8 mouse cellular contexts compared by ENCODE assay signal in genomic region chr1:91180174-91180565, GRCm38 (mm10). TPM values are rescaled to one million over a fixed set of nuclear protein-coding genes. Genes with fewer than 3 reads are reported as not detected.
DNase-seq lines count a peak whose midpoint lies in the region; ATAC-seq and TF ChIP-seq lines count a peak whose summit lies in the region.

No protein-coding gene starts in this region.

- no peak for TF ChIP-seq CTCF in E14TG2a.4 (conservative IDR thresholded peaks at IDR 0.05; ENCODE audit: low read length)
- no peak for TF ChIP-seq CTCF in liver, embryonic 14.5 days (IDR thresholded peaks at IDR 0.05; ENCODE audit: low read depth)

- no peaks in the 10 kb centered on the region for H3K36me3 ChIP-seq in E14TG2a.4 (ENCODE audit: insufficient read depth, low read length)
- H3K36me3 ChIP-seq in forebrain, embryonic 16.5 days (ENCODE audit: control insufficient read depth, insufficient read depth): no peaks in the 10 kb centered on the region
- H3K36me3 ChIP-seq in liver, embryonic 14.5 days (replicated peaks; ENCODE audit: control insufficient read depth, insufficient read depth, low read depth): no peaks in the 10 kb centered on the region

- peak; percentile 8; the same call in 1 of the 2 replicates for ATAC-seq in forebrain, embryonic 16.5 days
- no peak for ATAC-seq in liver, embryonic 14.5 days (ENCODE audit: insufficient read depth)

- intact Hi-C loops in heart, postnatal 25 days (cut with DNase I): loop anchor here (2.0 kb wide), 1 partner anchor 29 kb away; no protein-coding TSS in a partner anchor

- H3K27ac ChIP-seq in forebrain, embryonic 16.5 days (ENCODE audit: low read length): no peak overlapping the region
- H3K27ac ChIP-seq in liver, embryonic 14.5 days: no peak overlapping the region

- peak overlapping the region; percentile 74 for H3K4me3 ChIP-seq in E14TG2a.4 (replicated peaks; ENCODE audit: low read length)
- peak overlapping the region; percentile 41 for H3K4me3 ChIP-seq in forebrain, embryonic 16.5 days (replicated peaks; ENCODE audit: low read length)
- H3K4me3 ChIP-seq in liver, embryonic 14.5 days (ENCODE audit: insufficient read depth in 1 of 2, low read depth in 2 of 2, low read length in 2 of 2): peak overlapping the region; percentile 26 to 30; a peak in 3 of 4 replicates

- peaks cover 10% of the 10 kb centered on the region for H3K4me1 ChIP-seq in E14TG2a.4 (replicated peaks; ENCODE audit: low read depth, low read length)
- peaks cover 10% of the 10 kb centered on the region for H3K4me1 ChIP-seq in forebrain, embryonic 16.5 days (replicated peaks; ENCODE audit: control insufficient read depth, insufficient read depth, low read length)
- H3K4me1 ChIP-seq in liver, embryonic 14.5 days (replicated peaks; ENCODE audit: control insufficient read depth in 2 of 2, insufficient read depth in 2 of 2, low read length in 1 of 2): peaks cover 0 to 3% of the 10 kb centered on the region in 2 experiments; a peak in 1 of 4 replicates

- H3K9me3 ChIP-seq in E14TG2a.4 (ENCODE audit: low read length): no peaks in the 10 kb centered on the region
- no peaks in the 10 kb centered on the region for H3K9me3 ChIP-seq in forebrain, embryonic 16.5 days (ENCODE audit: control insufficient read depth, low read length)
- H3K9me3 ChIP-seq in liver, embryonic 14.5 days (ENCODE audit: control insufficient read depth, low read length): no peaks in the 10 kb centered on the region

- H3K27me3 ChIP-seq in E14TG2a.4 (ENCODE audit: insufficient read depth, low read length): peaks cover 42% of the 10 kb centered on the region
- H3K27me3 ChIP-seq in forebrain, embryonic 16.5 days (replicated peaks; ENCODE audit: control insufficient read depth, insufficient read depth, low read length): peaks cover 11% of the 10 kb centered on the region; the same call in 1 of the 2 replicates
- H3K27me3 ChIP-seq in liver, embryonic 14.5 days (ENCODE audit: control insufficient read depth, insufficient read depth, low read length): peaks cover 8% of the 10 kb centered on the region; the same call in 1 of the 2 replicates

- no peak for TF ChIP-seq EP300 in liver, embryonic 14.5 days (IDR thresholded peaks at IDR 0.05; ENCODE audit: low read depth)

- H3K4me2 ChIP-seq in forebrain, embryonic 16.5 days (ENCODE audit: low read length): peak overlapping the region; percentile 67
- H3K4me2 ChIP-seq in liver, embryonic 14.5 days (ENCODE audit: low read depth): peak overlapping the region; percentile 53

- 6% methylated on average over 14 of the region's 14 CpGs for WGBS in forebrain, embryonic 16.5 days
- 3% methylated on average over 14 of the region's 14 CpGs for WGBS in liver, embryonic 14.5 days (ENCODE audit: insufficient replicate concordance)

- peak; percentile 80 for DNase-seq in heart, adult 11 months
- no peak for DNase-seq in heart, postnatal 25 days (ENCODE audit: low spot score)
- DNase-seq in liver, embryonic 14.5 days (ENCODE audit: low read depth in 3 of 3, low spot score in 3 of 3): no peak
- DNase-seq in natural killer cell, adult 2 months (ENCODE audit: low spot score in 2 of 2): no peak
- DNase-seq in thymus, postnatal 36 days: no peak
- DNase-seq in left cerebral cortex, adult 8-10 months (ENCODE audit: low spot score in 2 of 2): no peak

- peak overlapping the region; percentile 36 for H3K9ac ChIP-seq in forebrain, embryonic 16.5 days (replicated peaks; ENCODE audit: low read depth, low read length)
- no peak overlapping the region for H3K9ac ChIP-seq in liver, embryonic 14.5 days (replicated peaks)

RNA-seq across cellular contexts. Expression of gene Ramp1, which starts 0.5 kb away (rescaled TPM):
- total RNA-seq in heart, postnatal 25 days (2021): 10 to 100 TPM in 1 of 2 experiments, 1 to 10 TPM in 1; 7.7 to 10.1 TPM
- 4.1 and 5.2 TPM in 2 replicates for polyA plus RNA-seq in forebrain, embryonic 16.5 days (2015; fragmentation: Nextera tagmentation; extraction: Ambion mirVana)
- polyA plus RNA-seq in liver, embryonic 14.5 days (2012; rRNA removed): 2.4 and 2.5 TPM in 2 replicates
- polyA plus RNA-seq in liver, embryonic 14.5 days (2014; fragmentation: Nextera tagmentation; extraction: Ambion mirVana): 4.9 and 5.2 TPM in 2 replicates
- total RNA-seq in left cerebral cortex, adult 8-10 months (2022): 10 to 100 TPM; 50.9 to 58.7 (median 52.5) TPM

RNA-seq across cellular contexts. Expression of gene Rbm44, which starts 35.3 kb away (rescaled TPM):
- total RNA-seq in heart, postnatal 25 days (2021): under 1 TPM in 1 of 2 experiments, not detected in 1; 0.10 TPM
- polyA plus RNA-seq in forebrain, embryonic 16.5 days (2015; fragmentation: Nextera tagmentation; extraction: Ambion mirVana): 0.10 and 0.11 TPM in 2 replicates
- polyA plus RNA-seq in liver, embryonic 14.5 days (2012; rRNA removed): 0.31 and 0.95 TPM in 2 replicates
- 0.94 and 1.4 TPM in 2 replicates for polyA plus RNA-seq in liver, embryonic 14.5 days (2014; fragmentation: Nextera tagmentation; extraction: Ambion mirVana)
- total RNA-seq in left cerebral cortex, adult 8-10 months (2022): not detected

Comparison
In these comparisons a context has a peak if more than half of its experiments do, and no peak if none do; other contexts are left out.
1. RNA of gene Ramp1, which starts 0.5 kb away (total RNA-seq): 50.9 to 58.7 TPM in left cerebral cortex, adult 8-10 months; 7.7 to 10.1 TPM in heart, postnatal 25 days; every median in the first group is over 4 times any median in the second.
2. Peak in every context shown above with its lines, with median percentiles within 50 percentile points of each other: H3K4me3 ChIP-seq.